Comparison of ENCODE assay signal across 8 mouse cellular contexts in the genomic region with DNA sequence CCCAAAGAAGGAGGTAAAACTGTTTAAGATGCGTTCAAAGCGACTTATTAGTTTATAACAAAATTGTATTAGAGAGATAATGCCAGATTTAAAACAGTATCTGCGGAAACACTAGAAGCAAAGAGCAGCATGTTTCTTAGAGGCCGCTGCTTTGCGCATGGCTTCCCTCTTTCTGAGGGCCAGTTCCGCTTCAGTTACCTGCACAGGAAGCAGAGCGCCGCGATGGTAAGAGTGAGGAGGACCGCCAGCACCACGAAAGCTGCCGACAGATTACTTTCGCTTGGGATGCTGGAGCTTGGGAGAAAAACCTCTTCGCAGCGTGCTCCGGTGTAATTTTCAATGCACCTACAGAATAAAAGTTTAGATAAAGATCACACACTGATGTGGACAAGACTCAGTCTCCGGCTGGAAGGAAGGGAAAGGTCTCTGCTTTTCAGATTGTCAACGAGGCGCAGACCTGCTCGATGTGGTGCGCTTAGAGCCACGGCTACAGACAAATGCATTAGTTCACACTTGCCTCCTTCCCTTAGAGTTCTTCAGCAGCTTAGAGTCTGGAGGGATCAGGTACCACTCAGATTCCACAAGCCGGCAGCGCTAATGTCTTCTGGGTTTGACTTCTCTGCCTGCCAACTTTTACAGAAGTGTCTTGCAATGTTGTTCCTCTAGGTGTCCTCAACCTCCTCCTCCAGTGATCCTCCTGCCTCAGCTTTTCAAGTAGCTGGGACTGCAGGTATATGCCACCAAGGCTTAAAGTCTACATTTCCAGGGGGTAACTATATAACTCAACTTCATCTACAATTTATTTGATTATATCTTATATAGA. TPM values are rescaled to one million over a fixed set of nuclear protein-coding genes. Genes with fewer than 3 reads are reported as not detected.
DNase-seq lines count a peak whose midpoint lies in the region; ATAC-seq and TF ChIP-seq lines count a peak whose summit lies in the region.

No protein-coding gene starts in this region.

- no peak for ATAC-seq in kidney, embryonic 14.5 days (ENCODE audit: low FRiP score, low TSS enrichment)
- peak; percentile 50 for ATAC-seq in inflammation-experienced regulatory T-cells, adult 6 months
- no peak for ATAC-seq in monocyte, adult 5-6 weeks (replicated peaks; ENCODE audit: insufficient number of reproducible peaks, low FRiP score, low TSS enrichment, poor library complexity, severe bottlenecking)

- peak overlapping the region; percentile 20; the same call in 1 of the 2 replicates for H3K9ac ChIP-seq in kidney, embryonic 14.5 days (ENCODE audit: low read depth, low read length)

- H3K4me3 ChIP-seq in kidney, embryonic 14.5 days (ENCODE audit: low read length): peak overlapping the region; percentile 30
- H3K4me3 ChIP-seq in midbrain, embryonic 10.5 days: peak overlapping the region; percentile 41
- H3K4me3 ChIP-seq in thymus, adult 2 months (ENCODE audit: control insufficient read depth, insufficient read depth, low read length): peak overlapping the region; percentile 46
- no peak overlapping the region for H3K4me3 ChIP-seq in left cerebral cortex, adult 2 months

- no peaks in the 10 kb centered on the region for H3K4me1 ChIP-seq in kidney, embryonic 14.5 days (ENCODE audit: control insufficient read depth, insufficient read depth, low read length)
- peaks cover 6% of the 10 kb centered on the region for H3K4me1 ChIP-seq in midbrain, embryonic 10.5 days
- no peaks in the 10 kb centered on the region for H3K4me1 ChIP-seq in thymus, adult 2 months (replicated peaks; ENCODE audit: control insufficient read depth, insufficient read depth, low read length)

- WGBS in kidney, embryonic 14.5 days: 43% methylated on average over 24 of the region's 24 CpGs
- 41% methylated on average over 24 of the region's 24 CpGs for WGBS in midbrain, embryonic 10.5 days
- WGBS in thymus, adult 2 months: 24% methylated on average over 24 of the region's 24 CpGs

- intact Hi-C loops in left cerebral cortex, adult 2 months (cut with DNase I): no loop called here

- no peak for TF ChIP-seq CTCF in thymus, adult 2 months (IDR thresholded peaks at IDR 0.05; ENCODE audit: borderline replicate concordance, control insufficient read depth, extremely low read depth, insufficient read depth, low read length, poor library complexity)
- TF ChIP-seq CTCF in left cerebral cortex, adult 2 months (IDR thresholded peaks at IDR 0.05): no peak

- no peak for DNase-seq in kidney, adult 11 months
- DNase-seq in embryo, embryonic 11 days: peak; percentile 57
- peak; percentile 20 for DNase-seq in midbrain, embryonic 10.5 days (ENCODE audit: low spot score)
- peak; percentile 41 for DNase-seq in thymus, adult 2 months
- no peak for DNase-seq in left cerebral cortex, adult 2 months (ENCODE audit: extremely low spot score in 1 of 2, low spot score in 2 of 2)

- H3K36me3 ChIP-seq in kidney, embryonic 14.5 days (ENCODE audit: control insufficient read depth, insufficient read depth, low read length): no peaks in the 10 kb centered on the region
- H3K36me3 ChIP-seq in midbrain, embryonic 10.5 days: no peaks in the 10 kb centered on the region
- no peaks in the 10 kb centered on the region for H3K36me3 ChIP-seq in thymus, adult 2 months (ENCODE audit: control insufficient read depth, insufficient read depth, low read length)

- H3K4me2 ChIP-seq in kidney, embryonic 14.5 days (replicated peaks; ENCODE audit: low read depth, low read length): peak overlapping the region; percentile 45

- TF ChIP-seq POLR2A in thymus, adult 2 months (IDR thresholded peaks at IDR 0.05; ENCODE audit: control insufficient read depth, extremely low read depth, insufficient read depth, low read length, poor library complexity): 0 out of 2 replicates have a peak, but pooled peaks have one; percentile 13

- no peak overlapping the region for H3K27ac ChIP-seq in kidney, embryonic 14.5 days (ENCODE audit: low read depth, low read length)
- H3K27ac ChIP-seq in midbrain, embryonic 10.5 days (replicated peaks): no peak overlapping the region
- no peak overlapping the region for H3K27ac ChIP-seq in thymus, adult 2 months (ENCODE audit: control insufficient read depth, insufficient read depth, low read length)
- no peak overlapping the region for H3K27ac ChIP-seq in left cerebral cortex, adult 2 months

- H3K27me3 ChIP-seq in kidney, embryonic 14.5 days (ENCODE audit: control insufficient read depth, insufficient read depth, low read length): no peaks in the 10 kb centered on the region
- no peaks in the 10 kb centered on the region for H3K27me3 ChIP-seq in midbrain, embryonic 10.5 days (ENCODE audit: low read depth, poor library complexity, severe bottlenecking)
- H3K27me3 ChIP-seq in thymus, adult 2 months (ENCODE audit: control insufficient read depth, insufficient read depth, low read length): no peaks in the 10 kb centered on the region

- H3K9me3 ChIP-seq in kidney, embryonic 14.5 days (ENCODE audit: control insufficient read depth, low read length): no peaks in the 10 kb centered on the region
- no peaks in the 10 kb centered on the region for H3K9me3 ChIP-seq in midbrain, embryonic 10.5 days (replicated peaks)

RNA-seq across cellular contexts. Expression of a gene that starts 33.3 kb away (rescaled TPM):
- 57.5 and 75.3 TPM in 2 replicates for polyA plus RNA-seq in kidney, embryonic 14.5 days (2014; fragmentation: Nextera tagmentation; extraction: Ambion mirVana)
- polyA plus RNA-seq in inflammation-experienced regulatory T-cells, adult 6 months (2017; shearing (Covaris generic)): 10 to 100 TPM; 39.3 to 50.5 (median 42.0) TPM
- 84.1 and 86.9 TPM in 2 replicates for polyA plus RNA-seq in midbrain, embryonic 10.5 days (2016; fragmentation: Nextera tagmentation; extraction: Ambion mirVana)
- polyA plus RNA-seq in thymus, adult 2 months (2012; rRNA removed): 10.8 and 12.2 TPM in 2 replicates
- 43.1 to 80.1 TPM (median 59.4 TPM) in 3 replicates for total RNA-seq in monocyte, adult 5-6 weeks (2017)
- 10 to 100 TPM; 40.2 to 46.5 TPM for total RNA-seq in left cerebral cortex, adult 2 months (2021)

Comparison
In these comparisons a context has a peak if more than half of its experiments do, and no peak if none do; other contexts are left out.
1. DNase-seq: peak in embryo, embryonic 11 days (single experiment), midbrain, embryonic 10.5 days (single experiment) and thymus, adult 2 months (single experiment); none in kidney, adult 11 months (single experiment) and left cerebral cortex, adult 2 months (0 of 2).